Mouse (Mus musculus): ENCODE results near the gene Hes1.

- TF ChIP-seq POLR2A (IDR thresholded peaks at IDR 0.05; ENCODE audit: insufficient read depth, low read depth, low read length) (no peak), CTCF (IDR thresholded peaks at IDR 0.05; ENCODE audit: insufficient read depth, low read depth, low read length) (no peak)
Measured at GRCm38 (mm10) chr16:30114451-30114850, 50.3 kb downstream of the Hes1 start.
